Mouse (Mus musculus) liver, embryonic 14.5 days (tissue): Measurements from ENCODE around the gene Sec14l1. TPM values are rescaled to one million over a fixed set of nuclear protein-coding genes. Genes with fewer than 3 reads are reported as not detected.
A peak's percentile ranks its signal among the peaks of the same experiment; 100 is the strongest.

Experiments used
- ATAC-seq: fragments of 200-750 bp; cut with Nextera tagmentation; 2 replicates; pipeline ENCODE4 v1.8.0; 2017; ENCODE audit warnings: moderate number of reproducible peaks, mild to moderate bottlenecking, moderate library complexity; ENCODE audit not compliant: insufficient read depth
- DNase-seq, 3 experiments: peaks; one replicate each; pipeline ENCODE4 v3.0.0-alpha.2; 2012 to 2013; ENCODE audit warnings: low read depth in 3 of 3, low spot score in 3 of 3
- H3K27ac ChIP-seq: fragments of 300-500 bp; sonication (generic); 2 replicates; pipeline ENCODE4 v1.5.1; 2014; ENCODE audit warnings: moderate library complexity, mild to moderate bottlenecking, control low read depth, inconsistent platforms
- H3K27me3 ChIP-seq: fragments of 300-500 bp; sonication (generic); 2 replicates; pipeline ENCODE4 v1.6.1; 2014; ENCODE audit warnings: mild to moderate bottlenecking, low read length, moderate library complexity; ENCODE audit not compliant: control insufficient read depth, insufficient read depth
- H3K36me3 ChIP-seq: fragments of 300-500 bp; sonication (generic); replicated peaks from 2 replicates; pipeline ENCODE4 v1.6.1; 2014; ENCODE audit warnings: low read depth; ENCODE audit not compliant: control insufficient read depth, insufficient read depth
- H3K4me1 ChIP-seq, 2 experiments: fragments of 200-500 bp in 1 of 2; fragments of 300-500 bp in 1 of 2; sonication (generic) in 1 of 2; replicated peaks; 2 replicates each; pipeline ENCODE4 v1.6.1; 2012 to 2014; ENCODE audit warnings: antibody characterized with exemption in 1 of 2, inconsistent platforms in 1 of 2, low read length in 1 of 2; ENCODE audit not compliant: control insufficient read depth in 2 of 2, insufficient read depth in 2 of 2
- H3K4me2 ChIP-seq: fragments of 300-500 bp; sonication (generic); 2 replicates; pipeline ENCODE4 v1.6.1; 2014; ENCODE audit warnings: low read depth, mild to moderate bottlenecking, control low read depth, moderate library complexity
- H3K4me3 ChIP-seq, 2 experiments: fragments of 200-500 bp in 1 of 2; fragments of 300-500 bp in 1 of 2; sonication (generic) in 1 of 2; 2 replicates each; pipeline ENCODE4 v1.5.1; 2012 to 2014; ENCODE audit warnings: low read depth in 2 of 2, low read length in 2 of 2, mild to moderate bottlenecking in 2 of 2, control low read depth in 1 of 2, inconsistent platforms in 1 of 2, moderate library complexity in 1 of 2; ENCODE audit not compliant: insufficient read depth in 1 of 2
- H3K9ac ChIP-seq: fragments of 300-500 bp; sonication (generic); replicated peaks from 2 replicates; pipeline ENCODE4 v1.6.1; 2014; ENCODE audit warnings: mild to moderate bottlenecking, control low read depth, moderate library complexity
- H3K9me3 ChIP-seq: fragments of 300-500 bp; sonication (generic); 2 replicates; pipeline ENCODE4 v1.6.1; 2016; ENCODE audit warnings: low read length, mixed read lengths; ENCODE audit not compliant: control insufficient read depth
- CTCF ChIP-seq: IDR thresholded peaks from 2 replicates; pipeline ENCODE4 v1.5.1; 2016; ENCODE audit warnings: antibody characterized with exemption, low read depth, control low read depth
- EP300 ChIP-seq: IDR thresholded peaks from 2 replicates; pipeline ENCODE4 v1.6.1; 2016; ENCODE audit warnings: antibody characterized with exemption, low read depth
- WGBS: fragments of 180-500 bp; shearing (Covaris S2); extraction: QIAGEN DNeasy Blood & Tissue Kit; methylation state at CpG from one replicate; pipeline ENCODE4 v1.1.7; 2014; ENCODE audit not compliant: insufficient replicate concordance; 5-methylcytosine and 5-hydroxymethylcytosine counted together
- polyA plus RNA-seq, 2 experiments: library from polyadenylated mRNA; depleted of rRNA in 1 of 2; stranded (reverse) in 1 of 2; unstranded in 1 of 2; fragments of >200 nt; fragmentation: Nextera tagmentation in 1 of 2; extraction: Ambion mirVana in 1 of 2; gene quantifications; 2 replicates each; pipeline versions ENCODE4 v1.2.1 to v1.2.3; 2012 to 2014

The Sec14l1 gene
- polyA plus RNA-seq, 2 experiments = 10.5 to 13.0 TPM

DNA sequence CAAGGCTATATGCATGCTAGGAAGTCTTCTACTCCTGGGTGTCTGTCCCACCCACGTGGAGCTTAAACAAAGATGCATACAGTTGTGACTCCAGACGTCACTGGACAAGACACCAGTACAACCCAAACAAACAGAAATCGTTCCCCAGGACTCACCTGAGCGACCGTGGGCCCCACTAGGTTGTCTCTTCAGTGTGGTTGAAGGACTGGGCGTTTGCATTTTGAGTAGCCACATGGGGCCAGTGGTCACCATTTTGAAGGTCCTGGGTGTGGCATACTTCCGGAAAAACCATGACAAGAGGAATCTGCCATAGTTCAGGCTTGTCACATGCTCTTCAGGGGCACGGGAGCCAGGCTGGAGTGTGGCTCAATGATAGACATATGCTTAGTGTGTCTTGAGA, 37.1 kb upstream of the Sec14l1 start:
- Histone ChIP-seq H3K9me3 (no peaks in the 10 kb centered on the region), H3K4me1 (peaks cover 17 to 30% of the 10 kb centered on the region in 2 experiments), H3K9ac (peak overlapping the region; percentile 86), H3K4me2 (peak overlapping the region; percentile 71), H3K36me3 (peaks cover 21% of the 10 kb centered on the region), H3K4me3 (peak overlapping the region; percentile 88 to 89), H3K27me3 (no peaks in the 10 kb centered on the region), H3K27ac (no peak overlapping the region)
- 57% methylated on average over 8 of the region's 8 CpGs for WGBS
- TF ChIP-seq CTCF (no peak), EP300 (no peak)
- ATAC-seq = no peak
- DNase-seq = no peak

GRCm38 (mm10) chr11:117078637-117079240, 36.2 kb upstream of the Sec14l1 start:
- DNase-seq (no peak), ATAC-seq (no peak)
- H3K27me3 ChIP-seq = no peaks in the 10 kb centered on the region
- H3K4me3 ChIP-seq = no peak overlapping the region
- peaks cover 17 to 33% of the 10 kb centered on the region in 2 experiments for H3K4me1 ChIP-seq
- WGBS = 66% methylated on average over 12 of the region's 12 CpGs
- H3K4me2 ChIP-seq = peak overlapping the region; percentile 71; the same call in 1 of the 2 replicates
- H3K9me3 ChIP-seq = no peaks in the 10 kb centered on the region
- TF ChIP-seq EP300 (no peak), CTCF (no peak)
- no peak overlapping the region for H3K27ac ChIP-seq
- peaks cover 21% of the 10 kb centered on the region for H3K36me3 ChIP-seq
- no peak overlapping the region for H3K9ac ChIP-seq

DNA sequence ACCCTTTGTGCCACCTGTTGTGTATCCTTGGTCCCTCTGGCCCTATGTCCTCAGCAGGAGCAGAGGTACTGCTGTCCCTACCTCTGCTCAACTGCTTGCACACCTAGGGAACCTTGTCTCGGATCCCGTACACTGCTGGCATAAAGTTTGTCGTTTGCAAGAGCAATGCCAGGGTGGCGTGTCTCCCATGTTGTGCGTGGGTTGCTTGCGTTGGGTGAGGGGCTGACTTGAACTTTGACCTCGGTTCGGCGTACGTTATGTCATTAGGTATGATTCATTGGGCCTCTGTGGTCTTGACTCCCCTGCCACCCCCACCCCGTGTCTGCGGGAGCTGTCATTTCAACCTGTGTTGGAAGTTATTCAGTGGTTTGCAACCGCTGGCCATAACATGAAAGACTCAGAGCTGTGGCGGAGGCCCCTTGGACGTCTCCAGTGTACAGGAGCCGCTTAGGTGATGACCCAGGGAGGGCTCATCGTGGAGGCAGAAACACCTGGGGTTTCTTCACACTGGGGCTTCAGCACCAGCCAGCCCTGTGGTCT, 35.2 kb upstream of the Sec14l1 start:
- no peak overlapping the region for H3K9ac ChIP-seq
- TF ChIP-seq EP300 (no peak), CTCF (no peak)
- WGBS = 77% methylated on average over 17 of the region's 17 CpGs
- no peaks in the 10 kb centered on the region for H3K9me3 ChIP-seq
- H3K4me1 ChIP-seq = peaks cover 17 to 33% of the 10 kb centered on the region in 2 experiments
- ATAC-seq = no peak
- peaks cover 21% of the 10 kb centered on the region for H3K36me3 ChIP-seq
- DNase-seq = no peak
- H3K27ac ChIP-seq = no peak overlapping the region
- H3K4me2 ChIP-seq = no peak overlapping the region
- no peaks in the 10 kb centered on the region for H3K27me3 ChIP-seq
- no peak overlapping the region for H3K4me3 ChIP-seq

DNA sequence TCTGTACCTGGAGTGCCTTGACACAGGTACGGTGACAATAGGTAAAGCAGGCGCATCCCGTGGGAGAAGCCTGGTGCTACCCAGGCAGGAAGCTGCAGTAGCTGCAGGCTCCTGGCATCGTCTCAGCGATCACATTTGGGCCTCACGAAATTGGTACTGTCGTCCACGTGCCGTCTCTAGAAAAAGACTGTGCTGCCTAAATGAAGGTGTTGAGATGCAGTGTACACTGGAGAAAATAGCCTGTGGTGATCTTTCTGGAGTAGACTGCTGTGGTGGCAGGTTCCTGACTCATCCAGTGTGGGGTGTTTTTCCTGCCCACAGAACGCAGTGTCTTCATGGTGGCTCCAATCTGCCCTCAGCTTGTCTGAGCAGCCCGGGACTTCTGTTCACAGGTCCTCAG, 34.8 kb upstream of the Sec14l1 start:
- TF ChIP-seq CTCF (no peak), EP300 (no peak)
- H3K27me3 ChIP-seq = no peaks in the 10 kb centered on the region
- peaks cover 21% of the 10 kb centered on the region for H3K36me3 ChIP-seq
- no peak overlapping the region for H3K9ac ChIP-seq
- no peak overlapping the region for H3K27ac ChIP-seq
- H3K4me3 ChIP-seq = no peak overlapping the region
- DNase-seq (no peak), ATAC-seq (no peak)
- no peaks in the 10 kb centered on the region for H3K9me3 ChIP-seq
- no peak overlapping the region for H3K4me2 ChIP-seq
- 77% methylated on average over 11 of the region's 11 CpGs for WGBS
- H3K4me1 ChIP-seq = peaks cover 17 to 33% of the 10 kb centered on the region in 2 experiments

- DNase-seq (peak; percentile 54 to 62 (median 59)), ATAC-seq (peak; percentile 49)
- Histone ChIP-seq H3K9me3 (no peaks in the 10 kb centered on the region), H3K4me2 (peak overlapping the region; percentile 1; the same call in 1 of the 2 replicates), H3K27me3 (no peaks in the 10 kb centered on the region), H3K36me3 (peaks cover 21% of the 10 kb centered on the region), H3K27ac (no peak overlapping the region), H3K4me1 (peaks cover 12 to 29% of the 10 kb centered on the region in 2 experiments), H3K4me3 (no peak overlapping the region), H3K9ac (no peak overlapping the region)
- TF ChIP-seq EP300 = peak; percentile 4; the same call in 1 of the 2 replicates
- peak; percentile 92 for TF ChIP-seq CTCF
- 20% methylated on average over 16 of the region's 16 CpGs for WGBS
Measured at GRCm38 (mm10) chr11:117081165-117082064, 33.6 kb upstream of the Sec14l1 start.
